Comparison of ENCODE assay signal across 10 mouse cellular contexts in genomic region chr6:37326603-37326955, GRCm38 (mm10). TPM values are rescaled to one million over a fixed set of nuclear protein-coding genes. Genes with fewer than 3 reads are reported as not detected.
DNase-seq lines count a peak whose midpoint lies in the region; ATAC-seq lines count a peak whose summit lies in the region.
"Had no signal": no experiment of that assay in that cellular context is flagged by ENCODE, and none has a peak within 500 bp of the region (broad histone marks: within the 10 kb centered on the region; RNA-seq: fewer than 3 reads in every experiment).

No protein-coding gene starts in this region.

- peak; percentile 53 for DNase-seq in adrenal gland, postnatal 14 days
- no peak for DNase-seq in adrenal gland, postnatal 4 days (ENCODE audit: low spot score in 2 of 2)
- DNase-seq in lung, postnatal 36 days: no peak
- peak; percentile 70 for DNase-seq in kidney, adult 9 months
- DNase-seq in left cerebral cortex, postnatal 14 days (ENCODE audit: low spot score in 2 of 2): no peak

- no peaks in the 10 kb centered on the region for H3K9me3 ChIP-seq in lung, embryonic 15.5 days
- no peaks in the 10 kb centered on the region for H3K9me3 ChIP-seq in stomach, embryonic 14.5 days (ENCODE audit: control insufficient read depth, low read depth, low read length)

- intact Hi-C loops in left cerebral cortex, postnatal 14 days (cut with DNase I): no loop called here

- 26% methylated on average over 8 of the region's 8 CpGs for WGBS in lung, embryonic 15.5 days
- 25% methylated on average over 8 of the region's 8 CpGs for WGBS in stomach, embryonic 14.5 days

- peak overlapping the region; percentile 3 for H3K27ac ChIP-seq in lung, embryonic 15.5 days
- H3K27ac ChIP-seq in stomach, embryonic 14.5 days (ENCODE audit: low read length): peak overlapping the region; percentile 36; the same call in 1 of the 2 replicates

- no peak overlapping the region for H3K9ac ChIP-seq in lung, embryonic 15.5 days
- H3K9ac ChIP-seq in stomach, embryonic 14.5 days (replicated peaks; ENCODE audit: low read depth, low read length): no peak overlapping the region

- H3K27me3 ChIP-seq in lung, embryonic 15.5 days: no peaks in the 10 kb centered on the region
- no peaks in the 10 kb centered on the region for H3K27me3 ChIP-seq in stomach, embryonic 14.5 days (ENCODE audit: control insufficient read depth, insufficient read depth, low read length)

- no peak overlapping the region for H3K4me2 ChIP-seq in lung, embryonic 15.5 days
- H3K4me2 ChIP-seq in stomach, embryonic 14.5 days (replicated peaks; ENCODE audit: low read depth, low read length): no peak overlapping the region

- H3K4me1 ChIP-seq in lung, embryonic 15.5 days: peaks cover 24% of the 10 kb centered on the region
- H3K4me1 ChIP-seq in stomach, embryonic 14.5 days (ENCODE audit: control insufficient read depth, insufficient read depth, low read length): peaks cover 18% of the 10 kb centered on the region

- H3K4me3 ChIP-seq in lung, embryonic 15.5 days: no peak overlapping the region
- H3K4me3 ChIP-seq in stomach, embryonic 14.5 days (ENCODE audit: low read depth, low read length): no peak overlapping the region

- peaks cover 13% of the 10 kb centered on the region for H3K36me3 ChIP-seq in lung, embryonic 15.5 days
- peaks cover 5% of the 10 kb centered on the region; the same call in 1 of the 2 replicates for H3K36me3 ChIP-seq in stomach, embryonic 14.5 days (ENCODE audit: control insufficient read depth, insufficient read depth, low read length)

- ATAC-seq in lung, embryonic 15.5 days (ENCODE audit: borderline replicate concordance, extremely low read depth, low FRiP score, low TSS enrichment): no peak; the same call in 1 of the 2 replicates
- no peak for ATAC-seq in stomach, embryonic 14.5 days (ENCODE audit: insufficient number of reproducible peaks, insufficient read depth, low FRiP score, low read depth)
- ATAC-seq in erythroblast, adult 5-6 weeks (replicated peaks; ENCODE audit: low FRiP score, poor library complexity, severe bottlenecking): no peak
- ATAC-seq: activated CD4-positive, CD25-positive, alpha-beta regulatory T cell, adult 4 months had no signal

RNA-seq across cellular contexts. Expression of gene Dgki, which starts 26.6 kb away (rescaled TPM):
- total RNA-seq in adrenal gland, postnatal 14 days (2021): 2.2 and 2.4 TPM in 2 replicates
- 1 to 10 TPM; 4.0 to 4.2 TPM for total RNA-seq in adrenal gland, postnatal 4 days (2021)
- polyA plus RNA-seq in lung, embryonic 15.5 days (2015; fragmentation: Nextera tagmentation; extraction: Ambion mirVana): 0.24 and 0.60 TPM in 2 replicates
- 0.95 and 1.0 TPM in 2 replicates for polyA plus RNA-seq in stomach, embryonic 14.5 days (2014; fragmentation: Nextera tagmentation; extraction: Ambion mirVana)
- total RNA-seq in erythroblast, adult 5-6 weeks (2015; ENCODE audit: low replicate concordance): 1.0 TPM in 1 of 2 replicates, not detected in the other
- 1.1 TPM in 1 of 2 replicates, not detected in the other for total RNA-seq in erythroblast, adult 5-6 weeks (2017; ENCODE audit: low replicate concordance)
- total RNA-seq in left cerebral cortex, postnatal 14 days (2021): 10 to 100 TPM; 62.4 to 68.7 TPM
- polyA plus RNA-seq: C2C12 had no signal

Comparison
In these comparisons a context has a peak if more than half of its experiments do, and no peak if none do; other contexts are left out.
1. DNase-seq: peak in adrenal gland, postnatal 14 days (single experiment) and kidney, adult 9 months (single experiment); none in adrenal gland, postnatal 4 days (0 of 2), lung, postnatal 36 days (single experiment) and left cerebral cortex, postnatal 14 days (0 of 2).
2. RNA of gene Dgki, which starts 26.6 kb away (total RNA-seq): 62.4 to 68.7 TPM in left cerebral cortex, postnatal 14 days; 4.0 to 4.2 TPM in adrenal gland, postnatal 4 days, 2.2 to 2.4 TPM in adrenal gland, postnatal 14 days and 1.0 to 1.1 TPM in erythroblast, adult 5-6 weeks; every median in the first group is over 10 times any median in the second.